Mouse (Mus musculus): ENCODE measurements around the gene Abhd6.

The Abhd6 gene

DNA sequence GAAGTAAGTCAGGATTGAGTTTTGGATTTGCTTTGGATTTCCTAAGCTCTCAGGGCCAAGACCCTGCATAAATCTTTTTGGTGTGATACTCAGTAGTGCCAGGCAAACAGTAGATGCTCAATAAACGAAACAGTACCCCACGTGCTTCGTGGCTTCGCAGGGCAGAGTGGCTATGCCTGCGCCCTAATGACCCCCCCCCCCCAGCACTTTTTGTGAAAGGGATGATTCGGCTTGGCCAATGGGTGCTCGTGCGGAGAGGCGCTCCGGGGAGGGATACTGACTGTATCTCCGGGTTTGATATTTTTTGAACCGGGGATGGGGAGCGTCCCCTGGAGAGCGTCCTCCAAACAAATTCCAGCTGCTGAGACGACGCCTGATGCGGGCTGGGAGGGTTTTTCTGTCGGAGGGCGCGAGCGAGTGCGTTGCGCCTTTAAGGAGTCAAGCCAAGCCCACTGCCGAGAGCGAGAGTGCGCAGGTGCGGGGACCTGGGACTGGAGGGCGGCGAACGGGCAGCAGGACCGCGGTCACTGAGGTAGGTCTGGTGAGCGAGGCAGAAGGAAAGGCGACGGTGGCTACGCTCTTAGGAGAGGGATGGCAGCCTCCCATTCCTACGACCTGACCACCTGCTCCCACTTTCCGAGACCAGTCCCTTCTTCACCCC is at the start of gene Abhd6:
Gene Abhd6 (plus strand): TSS at position 471 of the 661 bp plus-strand sequence.
- DNase-seq, result peak; percentile 93 to 95

DNA sequence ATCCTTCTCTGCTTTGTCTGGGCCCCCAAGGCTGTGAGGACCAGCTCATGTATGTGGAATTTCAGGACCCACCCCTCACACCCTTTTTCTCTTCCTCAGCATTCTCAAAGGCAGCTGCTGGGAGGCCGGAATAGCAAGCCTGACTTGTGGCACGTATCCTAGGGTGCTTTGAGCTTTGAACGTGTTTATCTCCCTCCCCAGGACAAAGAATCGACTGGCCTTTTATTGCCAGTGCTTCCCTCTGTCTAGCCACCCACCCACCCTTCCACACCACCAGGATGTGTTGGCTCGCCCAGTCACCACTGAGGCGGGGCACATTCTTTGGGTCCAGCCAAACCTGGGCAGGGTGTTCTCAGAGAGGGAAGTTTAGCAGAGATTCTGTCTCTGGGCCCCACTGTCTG is 48.6 kb upstream of the Abhd6 start:
- DNase-seq, result no peak

DNA sequence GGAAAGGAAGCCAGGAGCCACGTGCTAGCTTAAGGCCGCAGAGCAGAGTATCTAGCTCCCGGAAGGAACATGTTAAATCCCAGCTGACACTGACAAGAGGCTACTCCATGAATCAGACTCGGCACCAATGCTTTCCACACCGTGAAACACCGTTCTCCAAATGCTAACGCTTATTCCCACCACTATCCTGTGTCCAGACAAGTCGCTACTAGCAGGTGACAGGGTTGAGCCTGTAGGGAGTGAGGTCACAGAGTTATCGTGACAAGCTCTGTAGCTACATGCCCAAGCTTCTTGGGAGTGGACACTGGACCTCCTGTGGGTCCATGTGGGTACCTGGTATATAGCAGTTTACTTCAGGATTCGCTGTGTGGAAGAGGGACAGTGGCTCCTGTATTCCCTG is 46.3 kb upstream of the Abhd6 start:
- DNase-seq, result no peak

DNA sequence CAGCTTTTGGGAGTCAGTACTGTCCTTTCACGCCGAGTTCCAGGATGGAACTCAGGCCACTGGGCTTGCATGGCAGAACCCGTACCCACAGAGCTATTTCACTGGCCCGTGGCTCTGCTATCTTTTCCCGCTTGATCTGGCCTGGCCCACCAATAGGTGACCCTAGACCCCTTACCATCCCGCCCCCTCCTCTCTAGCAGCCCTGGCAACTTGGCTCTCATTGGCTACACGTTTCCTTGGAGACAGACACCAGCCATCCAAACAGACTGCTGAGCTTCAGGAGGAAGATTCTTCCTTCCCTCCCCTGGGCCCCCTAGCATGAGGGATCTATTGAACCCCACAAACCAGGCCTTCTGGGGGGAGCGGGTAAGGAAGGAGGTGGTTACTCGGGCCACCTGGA is 45.7 kb upstream of the Abhd6 start, which contains the start of gene Gm45521:
Gene Gm45521 (plus strand): TSS at position 240 of the 400 bp plus-strand sequence.
- no peak for DNase-seq

DNA sequence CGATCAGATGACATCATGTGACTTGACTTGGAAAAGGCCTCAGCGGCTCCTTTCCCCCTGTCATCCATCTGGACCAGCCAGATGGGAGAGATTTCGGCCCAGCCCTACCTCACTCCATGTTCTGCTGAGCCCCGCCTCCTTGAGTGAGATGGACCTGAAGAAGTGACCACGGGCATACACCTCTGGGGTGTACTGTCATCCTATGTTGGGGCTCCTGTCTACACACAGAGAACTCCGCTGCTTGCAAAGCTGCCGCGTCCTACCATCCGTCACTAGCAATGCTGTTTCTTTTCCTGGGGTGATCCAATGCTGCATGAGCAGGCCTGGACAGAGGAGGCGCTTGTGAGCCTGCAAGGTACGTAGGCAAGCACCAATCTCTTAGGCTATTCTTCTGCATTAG is 42.1 kb upstream of the Abhd6 start:
- DNase-seq, result peak; percentile 60 to 76

DNA sequence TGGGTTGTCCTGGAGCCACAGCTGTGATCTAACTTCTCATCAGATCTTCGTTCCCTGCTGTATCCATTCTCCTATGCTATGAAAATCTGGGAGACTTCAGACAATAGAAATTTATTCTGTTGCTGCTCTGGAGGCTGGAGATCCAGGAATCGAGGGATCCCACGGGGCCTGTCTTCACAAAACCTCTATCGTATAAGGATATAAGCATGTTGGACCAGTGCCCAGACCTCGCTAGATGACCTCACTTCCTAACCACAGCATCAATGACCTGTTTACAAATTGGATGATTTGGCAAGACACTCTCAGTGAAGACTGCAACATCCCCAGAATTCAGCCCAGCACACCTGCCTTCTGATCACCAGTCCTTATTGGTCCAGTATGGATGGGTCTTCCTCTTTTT is 41.0 kb upstream of the Abhd6 start:
- DNase-seq, result peak in 1 of 2 experiments; percentile 26

DNA sequence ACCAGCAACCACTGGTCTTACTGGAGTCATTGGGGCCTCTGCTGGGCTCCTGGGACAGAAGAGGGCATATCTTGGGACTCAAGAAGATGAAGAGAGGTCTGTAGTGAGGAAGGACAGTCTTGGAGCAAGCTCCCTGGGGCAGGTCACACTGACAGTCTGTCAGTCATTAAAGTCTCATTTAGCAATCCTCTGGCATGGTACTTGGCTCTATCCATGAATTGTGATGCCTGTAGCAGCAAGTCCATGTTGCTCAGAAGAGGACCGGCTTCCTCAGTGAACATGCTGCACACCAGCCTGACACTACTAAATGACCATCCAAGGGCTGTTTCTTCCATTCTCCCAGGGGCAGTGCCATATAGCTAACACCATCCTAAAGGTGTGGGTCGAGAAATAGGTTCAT is 40.1 kb upstream of the Abhd6 start:
- DNase-seq, result no peak

DNA sequence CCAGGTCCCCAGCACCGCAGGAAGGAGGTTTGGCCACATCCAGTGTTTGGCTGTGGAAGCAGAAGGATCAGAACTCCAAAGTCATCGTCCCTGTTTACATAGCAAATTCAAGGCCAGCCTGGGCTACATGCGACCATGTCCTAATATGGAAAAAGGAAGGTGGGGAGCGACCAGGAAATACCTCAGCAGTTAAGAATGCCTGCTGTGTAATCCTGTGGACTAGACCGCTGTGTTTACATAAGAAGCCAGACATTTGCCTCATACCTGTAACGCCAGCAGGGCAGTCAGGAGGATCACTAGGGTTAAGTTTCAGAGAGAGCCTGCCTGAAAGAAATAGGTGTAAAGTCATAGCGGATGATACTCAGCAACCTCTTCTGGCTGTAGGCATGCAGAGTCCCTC is 39.5 kb upstream of the Abhd6 start:
- no peak for DNase-seq

DNA sequence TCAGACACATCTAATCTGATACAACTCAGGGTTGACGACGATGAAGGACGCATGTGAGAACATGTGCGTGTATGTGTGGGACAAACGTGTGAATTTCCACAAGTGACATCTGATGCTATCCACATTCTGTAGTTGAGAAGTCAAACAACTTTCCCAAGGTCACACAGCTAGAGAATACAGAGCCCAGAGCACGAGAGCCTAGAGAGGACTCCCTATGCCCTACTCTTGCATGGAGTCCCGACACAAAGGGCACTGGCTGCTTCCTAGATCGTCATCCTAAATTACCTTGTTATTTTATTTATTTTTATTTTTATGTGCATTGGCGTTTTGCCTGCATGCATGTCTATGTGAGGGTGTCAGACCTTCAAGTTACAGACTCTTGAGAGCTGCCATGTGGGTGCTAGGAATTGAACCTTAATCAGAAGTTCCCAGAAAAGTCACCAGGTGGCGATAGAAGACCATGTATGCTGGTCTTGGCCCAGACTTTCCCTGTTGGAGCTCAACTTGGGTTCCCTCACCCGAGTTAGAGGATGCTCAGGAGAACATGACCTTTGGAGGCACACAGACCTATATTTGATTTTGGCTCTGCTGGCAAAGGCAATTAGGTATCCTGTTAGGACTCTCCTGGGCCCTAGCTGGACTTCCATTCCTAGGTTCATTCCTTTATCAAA is 38.3 kb upstream of the Abhd6 start:
- DNase-seq, result peak; percentile 88 to 89

DNA sequence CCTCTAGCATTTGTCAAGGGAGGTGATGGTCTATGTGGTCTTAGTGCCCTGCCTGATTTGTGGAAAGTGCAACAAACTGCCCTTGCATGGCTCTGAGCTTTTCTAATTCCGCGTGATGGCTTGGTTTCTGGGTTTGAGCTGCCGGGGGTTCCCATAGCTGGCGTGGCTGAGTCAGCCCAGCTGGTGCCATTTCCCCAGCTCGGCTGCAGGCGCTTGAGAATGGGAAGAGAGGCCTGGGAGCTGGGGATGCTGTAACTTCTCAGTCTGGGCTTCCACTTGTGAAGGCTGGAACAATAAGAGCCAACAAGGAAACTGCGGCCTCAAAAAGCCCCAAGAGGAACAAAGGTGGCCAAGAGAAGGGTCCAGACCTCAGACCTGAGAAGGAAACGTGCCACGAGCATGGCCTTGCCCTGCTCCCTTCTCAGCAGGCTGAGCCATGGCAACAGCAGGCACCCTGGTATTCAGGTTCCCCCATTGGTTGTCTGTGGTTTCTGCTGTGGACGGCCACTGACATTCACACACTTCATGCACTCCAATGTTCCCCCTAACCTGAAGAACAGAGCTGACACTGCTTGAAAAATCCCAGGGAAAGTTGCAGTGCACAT is 30.7 kb upstream of the Abhd6 start:
- no peak for DNase-seq

DNA sequence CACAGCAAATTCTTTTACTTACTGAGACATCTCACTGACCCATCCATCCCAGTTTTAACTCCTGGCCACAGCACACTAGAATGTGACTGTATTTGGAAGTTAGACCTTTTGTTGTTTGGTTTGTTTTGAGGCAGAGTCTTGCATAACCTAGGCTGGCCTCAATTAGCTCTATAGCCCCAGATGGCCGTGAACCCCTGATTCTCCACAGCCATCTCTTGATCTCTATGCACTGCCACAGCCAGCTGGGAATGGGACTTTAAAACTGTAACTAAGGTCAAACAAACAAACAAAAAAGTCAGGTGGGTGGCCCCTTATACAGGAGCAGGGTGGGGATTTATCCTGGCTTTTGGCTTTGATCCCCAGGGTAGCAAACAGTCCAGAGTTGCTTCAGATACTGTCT is 28.1 kb upstream of the Abhd6 start:
- no peak for DNase-seq

DNA sequence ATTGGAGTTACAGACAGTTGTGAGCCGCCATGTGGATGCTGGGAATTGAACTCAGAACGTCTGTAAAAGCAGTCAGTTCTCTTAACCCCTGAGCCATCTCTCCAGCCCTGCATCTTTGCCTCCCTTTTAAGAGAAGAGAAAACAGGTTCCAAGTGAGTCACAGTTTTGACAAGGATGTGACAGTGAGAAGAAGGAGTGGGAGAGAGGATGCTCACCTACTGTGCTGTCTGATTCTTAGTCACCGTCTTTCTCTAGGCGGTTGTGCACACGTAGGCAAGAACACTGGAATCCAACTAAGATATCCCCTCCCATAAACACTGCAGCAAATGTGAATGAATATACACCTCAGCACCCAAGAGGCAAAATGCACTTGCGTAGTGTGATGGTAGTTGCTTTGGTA is 27.5 kb upstream of the Abhd6 start:
- no peak for DNase-seq

DNA sequence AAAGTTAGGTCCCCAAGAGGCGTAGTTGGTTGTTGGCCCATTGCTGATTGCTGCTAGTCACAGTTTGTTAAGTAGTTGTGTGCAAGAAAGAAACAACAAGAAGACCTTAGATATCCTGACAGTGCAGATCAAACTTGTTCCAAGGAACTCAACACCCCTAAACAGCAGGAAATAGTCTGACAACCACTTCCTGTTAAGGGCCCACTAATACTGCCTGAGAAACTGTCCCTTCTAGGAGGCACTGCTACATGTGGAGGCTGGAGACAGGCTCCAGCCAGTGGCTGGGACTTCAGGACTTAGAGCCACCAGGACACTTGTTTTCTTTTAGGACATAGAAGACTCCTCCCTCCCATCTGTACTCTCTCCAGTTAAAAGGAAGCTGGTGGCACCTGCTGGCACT is 25.2 kb upstream of the Abhd6 start:
- DNase-seq, result no peak

DNA sequence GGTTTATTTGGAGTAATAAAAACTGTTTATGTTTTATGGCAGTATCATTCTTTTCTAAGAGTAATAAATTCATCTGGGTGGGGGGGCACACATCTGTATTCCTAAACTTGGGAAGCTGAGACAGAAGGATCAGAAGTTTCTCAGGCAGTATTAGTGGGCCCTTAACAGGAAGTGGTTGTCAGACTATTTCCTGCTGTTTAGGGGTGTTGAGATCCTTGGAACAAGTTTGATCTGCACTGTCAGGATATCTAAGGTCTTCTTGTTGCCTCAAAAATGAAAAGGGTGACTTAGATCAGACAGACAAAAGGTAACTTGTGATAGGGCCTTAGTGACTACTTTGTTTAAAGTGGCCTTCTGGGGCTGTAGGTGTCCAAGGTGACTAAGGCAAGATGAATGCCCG is 24.5 kb upstream of the Abhd6 start:
- DNase-seq, result no peak

DNA sequence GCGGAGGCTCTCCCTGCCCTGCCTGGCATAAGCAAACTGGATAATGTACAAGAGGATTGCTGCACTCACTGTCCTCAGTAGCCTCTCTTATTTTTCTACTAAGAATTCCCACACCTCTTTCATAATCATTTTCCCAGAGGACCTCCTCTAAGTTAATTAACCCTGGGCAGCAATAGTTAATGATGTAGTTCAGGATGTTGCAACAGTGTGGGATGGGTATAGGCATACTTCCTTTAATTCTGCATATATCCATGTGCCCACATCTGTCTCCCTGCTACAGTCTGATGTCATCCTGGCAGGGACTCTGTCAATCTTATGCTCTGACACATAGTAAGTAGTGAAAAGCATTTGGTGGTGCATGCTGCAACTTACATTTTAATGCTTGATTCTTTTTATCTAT is 21.5 kb upstream of the Abhd6 start:
- DNase-seq, result no peak

DNA sequence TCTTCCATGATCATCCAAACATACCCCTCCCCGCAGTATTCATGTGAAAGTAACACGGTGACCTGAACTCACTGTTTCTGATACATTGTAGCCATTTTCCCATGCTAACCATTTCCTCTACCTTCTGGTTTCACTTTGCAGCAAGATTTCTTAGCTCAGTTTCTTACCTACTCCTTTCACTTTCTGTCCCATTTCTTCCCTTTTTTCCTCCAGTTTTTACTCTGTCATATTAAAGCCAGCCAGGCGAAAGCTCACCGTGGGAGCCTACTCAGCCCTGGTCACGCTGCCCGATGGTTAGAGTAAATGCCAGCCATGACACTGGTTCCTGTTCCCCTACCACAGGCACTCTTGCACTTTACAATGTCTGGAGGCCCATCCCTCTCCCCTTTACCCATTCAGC is 15.8 kb upstream of the Abhd6 start:
- no peak for DNase-seq

DNA sequence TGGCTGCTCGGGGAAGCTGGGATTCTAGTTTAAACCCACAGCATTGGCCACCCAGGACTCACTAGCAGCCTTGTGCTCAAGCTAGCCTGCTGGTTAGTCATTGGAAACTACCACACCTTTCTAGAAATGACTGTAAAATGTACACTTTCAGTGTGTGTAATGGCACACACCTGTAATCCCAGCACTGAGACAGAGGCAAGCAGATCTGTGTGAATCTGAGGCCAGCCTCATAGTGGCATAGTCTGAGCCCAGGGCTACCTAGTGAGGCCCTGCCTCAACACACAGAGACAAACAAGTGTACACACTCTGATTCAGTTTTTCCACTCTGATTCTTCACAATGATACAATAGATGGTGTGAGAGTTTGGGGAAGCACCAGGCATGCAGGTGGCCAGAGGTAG is 13.3 kb upstream of the Abhd6 start:
- no peak for DNase-seq

DNA sequence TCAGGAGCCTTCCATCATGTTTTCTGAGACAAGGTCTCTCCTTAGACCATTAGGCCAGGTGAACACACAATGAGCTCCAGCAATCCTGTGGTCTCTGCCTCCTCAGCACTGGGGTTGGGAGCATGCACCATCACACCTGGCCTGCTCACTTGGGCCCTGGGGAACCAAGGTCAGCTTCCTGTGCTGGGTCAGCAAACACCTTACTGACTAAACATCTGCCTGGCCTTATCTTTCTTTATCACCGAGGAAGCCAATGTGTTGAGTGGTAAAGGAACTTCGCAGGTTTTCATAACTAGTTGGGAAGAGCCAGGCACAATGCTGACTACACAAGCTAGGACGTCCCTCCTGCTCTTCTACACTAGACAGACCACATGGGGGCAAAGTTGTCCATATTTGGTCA is 12.7 kb upstream of the Abhd6 start:
- DNase-seq, result no peak

DNA sequence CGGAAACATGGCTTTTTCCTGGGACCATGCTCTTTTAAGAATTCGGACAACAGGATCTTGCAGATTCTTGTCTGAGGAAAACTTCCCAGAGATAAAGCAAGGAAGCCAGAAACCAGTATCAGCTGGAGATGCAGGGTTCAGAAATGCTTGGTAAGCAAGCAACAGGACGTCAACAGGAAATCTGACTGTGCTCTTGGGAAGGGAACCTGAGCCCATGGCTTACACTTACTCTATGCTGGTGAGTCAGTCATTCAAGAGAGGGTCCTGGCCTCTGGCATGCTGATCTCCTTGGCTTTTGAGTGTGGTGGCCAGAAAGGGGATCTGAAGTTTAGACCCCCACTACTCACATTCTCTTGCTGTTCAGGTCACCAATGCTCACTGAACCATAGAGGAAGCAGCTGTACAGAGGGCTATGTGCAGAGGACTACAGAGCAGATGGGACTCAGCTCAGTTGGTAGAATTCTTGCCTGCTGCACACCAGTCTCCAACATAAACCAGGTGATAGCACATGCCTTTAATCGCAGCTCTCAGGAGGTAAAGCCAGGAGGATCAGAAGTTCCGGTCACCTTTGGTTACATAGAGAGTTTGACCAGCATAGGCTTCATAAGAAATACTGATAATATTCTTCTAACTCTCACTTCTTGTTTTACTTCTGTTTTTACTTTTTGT is 11.5 kb upstream of the Abhd6 start:
- no peak for DNase-seq

DNA sequence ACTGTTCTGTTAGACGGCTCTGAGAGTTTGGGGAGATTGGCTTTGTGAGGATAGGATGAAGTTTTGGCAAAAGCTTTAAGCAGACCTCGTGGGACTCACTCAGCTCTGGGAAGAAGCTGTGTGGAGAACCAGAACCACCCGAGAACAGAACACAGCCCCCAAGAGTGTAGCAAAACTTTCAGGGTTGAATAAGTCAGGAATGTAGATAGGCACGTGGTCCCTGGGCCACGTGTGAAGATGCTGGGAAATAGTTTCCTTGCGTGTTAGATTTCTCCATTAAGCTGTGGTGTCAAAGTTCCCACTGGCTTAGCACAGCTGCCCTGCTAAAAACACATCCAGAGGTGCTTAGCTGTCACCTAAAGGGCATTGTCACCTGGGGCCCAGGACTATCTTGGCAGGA is 10.5 kb upstream of the Abhd6 start:
- no peak for DNase-seq

DNA sequence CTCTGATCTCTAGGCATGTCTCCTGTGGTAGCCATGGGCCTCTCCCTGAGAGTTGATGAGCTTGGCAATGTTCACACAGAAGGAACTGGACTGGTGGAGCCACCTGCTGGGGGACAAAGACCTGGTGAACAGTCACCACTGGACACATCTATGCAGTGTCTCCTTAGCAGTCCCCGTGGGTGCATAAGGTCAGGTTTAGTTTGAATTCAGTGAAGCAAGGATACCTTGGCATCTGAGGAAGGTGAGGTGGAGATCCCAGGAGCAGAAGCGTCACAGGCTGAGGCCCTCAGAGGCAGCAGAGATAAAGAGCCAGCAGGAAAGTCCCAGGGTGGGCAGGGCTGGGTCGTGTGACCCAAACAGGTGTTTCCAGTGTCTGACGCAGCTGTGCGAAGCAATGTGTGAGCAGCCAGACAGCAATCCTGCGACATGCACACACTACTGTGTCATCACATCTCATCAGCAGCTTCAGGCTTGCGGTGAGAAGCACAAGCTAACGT is 8.4 kb upstream of the Abhd6 start, which contains the start of gene Dnase1l3:
Gene Dnase1l3 (minus strand): TSS at position 303 of the 497 bp plus-strand sequence.
- DNase-seq, result peak in 1 of 2 experiments; percentile 37

DNA sequence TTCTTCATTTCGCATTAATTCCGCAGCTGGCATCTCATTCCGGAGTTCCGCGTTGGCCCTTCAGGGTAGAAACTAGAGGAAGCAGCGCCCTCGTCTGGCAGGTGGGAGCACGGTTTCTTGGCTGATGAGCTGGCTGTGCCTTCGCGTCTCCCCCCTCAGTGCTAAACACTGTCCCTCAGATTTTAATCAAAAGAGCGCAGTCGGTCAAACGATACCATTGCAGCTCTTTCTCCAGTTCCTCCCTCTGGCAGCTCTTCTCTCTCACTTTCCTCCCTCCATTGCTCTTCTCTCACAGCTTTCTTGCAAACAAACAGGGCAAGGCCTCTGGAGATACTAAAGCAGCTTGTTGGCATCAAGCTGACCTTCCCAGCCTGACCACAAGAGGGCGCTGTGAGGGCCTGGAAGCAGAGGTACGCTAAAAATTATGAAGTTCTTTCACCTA is 5.4 kb upstream of the Abhd6 start:
- DNase-seq, result peak; percentile 93 to 97

DNA sequence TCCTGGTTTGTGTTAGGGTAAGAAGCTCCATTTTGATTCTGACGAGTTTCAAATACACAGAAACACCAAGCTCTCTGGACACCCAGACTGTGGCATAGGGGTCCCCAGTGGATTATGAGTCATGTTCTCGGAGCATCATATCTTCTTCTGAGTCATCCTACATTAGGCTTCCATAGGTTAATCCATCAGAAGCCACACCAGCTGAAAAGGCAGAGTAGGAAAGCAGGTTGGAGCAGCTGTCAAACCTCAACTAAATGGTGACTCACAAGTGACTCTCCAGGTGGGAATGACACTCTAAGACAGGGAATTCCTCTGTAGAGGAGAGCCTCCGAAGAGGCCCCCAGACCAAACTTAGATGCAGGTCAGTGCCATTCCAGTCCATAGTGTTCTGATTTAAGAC is 3.7 kb upstream of the Abhd6 start:
- no peak for DNase-seq

Measured in cerebellum, postnatal 14 days (tissue).